Mouse (Mus musculus): ENCODE measurements around the gene Bsg. TPM values are rescaled to one million over a fixed set of nuclear protein-coding genes. Genes with fewer than 3 reads are reported as not detected.
A peak's percentile ranks its signal among the peaks of the same experiment; 100 is the strongest.
"Not testable (repeated sequence)": the region's sequence is repeated elsewhere in the genome, so short reads cannot be mapped to it uniquely, and the experiment has no call there.

The Bsg gene
- total and polyA plus RNA-seq, 3 experiments: 318 to 700 (median 346) TPM

GRCm38 (mm10) chr10:79702970-79703369, 1.3 kb upstream of the Bsg start:
- H3K36me3 ChIP-seq (ENCODE audit: control insufficient read depth in 1 of 2, insufficient read depth in 2 of 2, low read length in 2 of 2): peaks cover 0 to 14% of the 10 kb centered on the region in 2 experiments; a peak in 2 of 4 replicates
- 0 out of 2 replicates have a peak, but pooled peaks have one; percentile 24 for TF ChIP-seq USF1 (IDR thresholded peaks at IDR 0.05; ENCODE audit: low read depth, low read length)
- TF ChIP-seq MXI1 (IDR thresholded peaks at IDR 0.05; ENCODE audit: low read depth, low read length): peak; percentile 56; the same call in 1 of the 2 replicates
- peak; percentile 33; the same call in 1 of the 2 replicates for TF ChIP-seq SIN3A (IDR thresholded peaks at IDR 0.05; ENCODE audit: low read length)
- H3K4me1 ChIP-seq (ENCODE audit: control insufficient read depth in 1 of 2, insufficient read depth in 2 of 2, low read length in 2 of 2): peaks cover 9 to 16% of the 10 kb centered on the region in 2 experiments; a peak in 3 of 4 replicates

GRCm38 (mm10) chr10:79703541-79703940, 750 bp upstream of the Bsg start:
- H3K27me3 ChIP-seq (ENCODE audit: control insufficient read depth in 1 of 2, insufficient read depth in 2 of 2, low read length in 2 of 2): no peaks in the 10 kb centered on the region
- H3K79me2 ChIP-seq (ENCODE audit: control insufficient read depth, insufficient read depth, low read length, poor library complexity): peaks cover 40% of the 10 kb centered on the region
- H3K4me1 ChIP-seq (ENCODE audit: control insufficient read depth in 1 of 2, insufficient read depth in 2 of 2, low read length in 2 of 2): peaks cover 9 to 16% of the 10 kb centered on the region in 2 experiments; a peak in 3 of 4 replicates
- peak overlapping the region; percentile 61 to 84 for H3K4me3 ChIP-seq (ENCODE audit: control insufficient read depth in 1 of 2, insufficient read depth in 1 of 2, low read depth in 2 of 2, low read length in 2 of 2)
- H3K9me3 ChIP-seq (replicated peaks; ENCODE audit: insufficient read depth, low read length): no peaks in the 10 kb centered on the region
- DNase-seq (ENCODE audit: low read depth, low spot score): peak; percentile 73
- H3K36me3 ChIP-seq (ENCODE audit: control insufficient read depth in 1 of 2, insufficient read depth in 2 of 2, low read length in 2 of 2): peaks cover 0 to 14% of the 10 kb centered on the region in 2 experiments; a peak in 2 of 4 replicates
- peak overlapping the region; percentile 78 for H3K9ac ChIP-seq (ENCODE audit: control insufficient read depth, low read depth, low read length, poor library complexity, severe bottlenecking)
- TF ChIP-seq POLR2A (IDR thresholded peaks at IDR 0.05; ENCODE audit: control insufficient read depth in 1 of 2, insufficient read depth in 1 of 2, low read depth in 1 of 2, low read length in 2 of 2, poor library complexity in 1 of 2) (0 out of 4 replicates have a peak, but pooled peaks of 1 of the 2 experiments have one; percentile 25), MAFK (IDR thresholded peaks at IDR 0.05; ENCODE audit: borderline replicate concordance, low read depth, low read length) (no peak), ZNF384 (IDR thresholded peaks at IDR 0.05; ENCODE audit: low read depth, low read length) (0 out of 2 replicates have a peak, but pooled peaks have one; percentile 8), MXI1 (IDR thresholded peaks at IDR 0.05; ENCODE audit: low read depth, low read length) (0 out of 2 replicates have a peak, but pooled peaks have one; percentile 46)
- peak overlapping the region; percentile 80 for H3K27ac ChIP-seq (ENCODE audit: control insufficient read depth, low read depth, low read length)

More at GRCm38 (mm10) chr10:79702970-79703369, 1.3 kb upstream of the Bsg start:
- peaks cover 36% of the 10 kb centered on the region for H3K79me2 ChIP-seq (ENCODE audit: control insufficient read depth, insufficient read depth, low read length, poor library complexity)
- DNase-seq (ENCODE audit: low read depth, low spot score): peak; percentile 57
- not testable (repeated sequence) for H3K27me3 ChIP-seq (ENCODE audit: control insufficient read depth in 1 of 2, insufficient read depth in 2 of 2, low read length in 2 of 2); H3K9ac ChIP-seq (ENCODE audit: control insufficient read depth, low read depth, low read length, poor library complexity, severe bottlenecking); H3K4me3 ChIP-seq (ENCODE audit: control insufficient read depth in 1 of 2, insufficient read depth in 1 of 2, low read depth in 2 of 2, low read length in 2 of 2); H3K27ac ChIP-seq (ENCODE audit: control insufficient read depth, low read depth, low read length); H3K9me3 ChIP-seq (replicated peaks; ENCODE audit: insufficient read depth, low read length)

GRCm38 (mm10) chr10:79704970-79705360, 674 bp downstream of the Bsg start:
- Histone ChIP-seq H3K9ac (ENCODE audit: control insufficient read depth, low read depth, low read length, poor library complexity, severe bottlenecking) (peak overlapping the region; percentile 84), H3K27me3 (ENCODE audit: control insufficient read depth in 1 of 2, insufficient read depth in 2 of 2, low read length in 2 of 2) (no peaks in the 10 kb centered on the region), H3K27ac (ENCODE audit: control insufficient read depth, low read depth, low read length) (peak overlapping the region; percentile 14; the same call in 1 of the 2 replicates), H3K9me3 (replicated peaks; ENCODE audit: insufficient read depth, low read length) (no peaks in the 10 kb centered on the region), H3K4me1 (ENCODE audit: control insufficient read depth in 1 of 2, insufficient read depth in 2 of 2, low read length in 2 of 2) (peaks cover 9 to 16% of the 10 kb centered on the region in 2 experiments; a peak in 3 of 4 replicates), H3K36me3 (ENCODE audit: control insufficient read depth in 1 of 2, insufficient read depth in 2 of 2, low read length in 2 of 2) (peaks cover 0 to 14% of the 10 kb centered on the region in 2 experiments; a peak in 2 of 4 replicates), H3K4me3 (ENCODE audit: control insufficient read depth in 1 of 2, insufficient read depth in 1 of 2, low read depth in 2 of 2, low read length in 2 of 2) (peak overlapping the region; percentile 86 to 92), H3K79me2 (ENCODE audit: control insufficient read depth, insufficient read depth, low read length, poor library complexity) (peaks cover 41% of the 10 kb centered on the region)
- TF ChIP-seq CHD1 (IDR thresholded peaks at IDR 0.05; ENCODE audit: low read depth, low read length) (0 out of 2 replicates have a peak, but pooled peaks have one; percentile 30), MYB (IDR thresholded peaks at IDR 0.05; ENCODE audit: low read depth, low read length) (no peak)
- DNase-seq (ENCODE audit: low read depth, low spot score): no peak
